In genomic region chr2:180711527-180711926, GRCm38 (mm10) we compare ENCODE assay signal across 10 mouse cellular contexts. TPM values are rescaled to one million over a fixed set of nuclear protein-coding genes. Genes with fewer than 3 reads are reported as not detected.
DNase-seq lines count a peak whose midpoint lies in the region; ATAC-seq and TF ChIP-seq lines count a peak whose summit lies in the region.
"Had no signal": no experiment of that assay in that cellular context is flagged by ENCODE, and none has a peak within 500 bp of the region (broad histone marks: within the 10 kb centered on the region; RNA-seq: fewer than 3 reads in every experiment).

No protein-coding gene starts in this region.

- TF ChIP-seq CTCF in forebrain, postnatal 0 days (IDR thresholded peaks at IDR 0.05; ENCODE audit: low read depth), result no peak
- no peak for TF ChIP-seq CTCF in liver, postnatal 0 days (IDR thresholded peaks at IDR 0.05; ENCODE audit: low read depth)

- peak overlapping the region; percentile 99 for H3K9ac ChIP-seq in heart, embryonic 14.5 days (ENCODE audit: low read length)
- peak overlapping the region; percentile 99; the same call in 1 of the 2 replicates for H3K9ac ChIP-seq in ES-E14 (ENCODE audit: insufficient read depth, low read depth, low read length, poor library complexity, severe bottlenecking)
- H3K9ac ChIP-seq in forebrain, postnatal 0 days, result 0 out of 2 replicates have a peak overlapping the region, but pooled peaks have one; percentile 95
- peak overlapping the region; percentile 100 for H3K9ac ChIP-seq in liver, postnatal 0 days (replicated peaks)

- WGBS in heart, embryonic 14.5 days, result 66% methylated on average over 4 of the region's 4 CpGs
- WGBS in forebrain, postnatal 0 days, result 61% methylated on average over 4 of the region's 4 CpGs
- 59% methylated on average over 4 of the region's 4 CpGs for WGBS in liver, postnatal 0 days (ENCODE audit: insufficient replicate concordance)

- no peak overlapping the region for H3K27ac ChIP-seq in heart, embryonic 14.5 days (replicated peaks in 1 of 2; ENCODE audit: control insufficient read depth in 1 of 2, insufficient read depth in 1 of 2, low read depth in 2 of 2, low read length in 2 of 2)
- peak overlapping the region; percentile 97 for H3K27ac ChIP-seq in ES-E14 (ENCODE audit: insufficient read depth, low read depth, low read length, poor library complexity, severe bottlenecking)
- no peak overlapping the region for H3K27ac ChIP-seq in forebrain, postnatal 0 days (ENCODE audit: low read depth, low read length)
- H3K27ac ChIP-seq in liver, postnatal 0 days (ENCODE audit: low read depth), result peak overlapping the region; percentile 100

- no peaks in the 10 kb centered on the region for H3K9me3 ChIP-seq in heart, embryonic 14.5 days (ENCODE audit: control insufficient read depth, low read length)
- H3K9me3 ChIP-seq in ES-E14 (ENCODE audit: control insufficient read depth, insufficient read depth, low read depth, low read length), result no peaks in the 10 kb centered on the region
- H3K9me3 ChIP-seq in forebrain, postnatal 0 days (ENCODE audit: low read length), result no peaks in the 10 kb centered on the region
- no peaks in the 10 kb centered on the region for H3K9me3 ChIP-seq in liver, postnatal 0 days (ENCODE audit: low read length)

- H3K4me2 ChIP-seq in heart, embryonic 14.5 days (ENCODE audit: low read length), result peak overlapping the region; percentile 89
- H3K4me2 ChIP-seq in forebrain, postnatal 0 days (ENCODE audit: low read depth), result peak overlapping the region; percentile 75; the same call in 1 of the 2 replicates
- H3K4me2 ChIP-seq in liver, postnatal 0 days (ENCODE audit: low read depth, low read length), result peak overlapping the region; percentile 80

- TF ChIP-seq EP300 in liver, postnatal 0 days (IDR thresholded peaks at IDR 0.05; ENCODE audit: low read depth), result no peak

- H3K4me3 ChIP-seq in heart, embryonic 14.5 days (ENCODE audit: control insufficient read depth in 1 of 2, insufficient read depth in 1 of 2, low read depth in 1 of 2, low read length in 2 of 2), result peak overlapping the region in 1 of 2 experiments; percentile 100; a peak in 1 of 4 replicates
- peak overlapping the region; percentile 84 to 90 for H3K4me3 ChIP-seq in ES-E14 (ENCODE audit: insufficient read depth in 1 of 2, low read depth in 1 of 2, low read length in 2 of 2, poor library complexity in 1 of 2, severe bottlenecking in 1 of 2)
- H3K4me3 ChIP-seq in forebrain, postnatal 0 days (ENCODE audit: low read depth, low read length), result no peak overlapping the region; the same call in 1 of the 2 replicates
- H3K4me3 ChIP-seq in liver, postnatal 0 days (ENCODE audit: low read depth, low read length), result peak overlapping the region; percentile 100

- peaks cover 30% of the 10 kb centered on the region for H3K36me3 ChIP-seq in heart, embryonic 14.5 days (ENCODE audit: control insufficient read depth, insufficient read depth, low read length)
- peaks cover 25% of the 10 kb centered on the region for H3K36me3 ChIP-seq in ES-E14 (ENCODE audit: control insufficient read depth, insufficient read depth, low read length, poor library complexity, severe bottlenecking)
- H3K36me3 ChIP-seq in forebrain, postnatal 0 days (ENCODE audit: insufficient read depth), result peaks cover 19% of the 10 kb centered on the region
- H3K36me3 ChIP-seq in liver, postnatal 0 days (replicated peaks; ENCODE audit: insufficient read depth, low read length), result peaks cover 28% of the 10 kb centered on the region

- in situ Hi-C loops in ES-E14 (cut with MboI; ENCODE audit: low sequenced_read_pairs in 2 of 2, unreplicated experiment in 2 of 2), result no loop called here

- no peak for DNase-seq in heart, postnatal 25 days (ENCODE audit: low spot score)
- no peak for DNase-seq in ES-E14 (ENCODE audit: low read depth, low spot score)
- no peak for DNase-seq in forebrain, postnatal 0 days
- DNase-seq in liver, postnatal 0 days, result peak; percentile 11
- DNase-seq in right cerebral cortex, postnatal 14 days, result no peak
- no peak for DNase-seq in layer of hippocampus, adult 18-20 months (ENCODE audit: low spot score in 2 of 2)
- no peak for DNase-seq in gastrocnemius, postnatal 4 days (ENCODE audit: low spot score in 2 of 2)
- DNase-seq: cerebellum, adult 9-11 months; kidney, postnatal 14 days had no signal

- ATAC-seq in heart, embryonic 14.5 days (ENCODE audit: insufficient number of reproducible peaks, insufficient read depth, low FRiP score, low read depth), result no peak
- no peak for ATAC-seq in forebrain, postnatal 0 days
- no peak for ATAC-seq in liver, postnatal 0 days

- H3K4me1 ChIP-seq in heart, embryonic 14.5 days (ENCODE audit: control insufficient read depth in 2 of 2, insufficient read depth in 2 of 2, low read length in 2 of 2), result peaks cover 5 to 20% of the 10 kb centered on the region in 2 experiments
- H3K4me1 ChIP-seq in ES-E14 (ENCODE audit: control insufficient read depth in 2 of 2, insufficient read depth in 2 of 2, low read length in 2 of 2, poor library complexity in 1 of 2), result peaks cover 5 to 7% of the 10 kb centered on the region in 2 experiments
- peaks cover 16% of the 10 kb centered on the region for H3K4me1 ChIP-seq in forebrain, postnatal 0 days (ENCODE audit: insufficient read depth)
- peaks cover 32% of the 10 kb centered on the region for H3K4me1 ChIP-seq in liver, postnatal 0 days (ENCODE audit: insufficient read depth)

- H3K27me3 ChIP-seq in heart, embryonic 14.5 days (ENCODE audit: control insufficient read depth, insufficient read depth, low read length), result no peaks in the 10 kb centered on the region
- no peaks in the 10 kb centered on the region for H3K27me3 ChIP-seq in forebrain, postnatal 0 days (ENCODE audit: insufficient read depth, low read length)
- no peaks in the 10 kb centered on the region for H3K27me3 ChIP-seq in liver, postnatal 0 days (ENCODE audit: insufficient read depth, low read length)

- intact Hi-C loops in heart, postnatal 25 days (cut with DNase I), result loop anchor here (5.0 to 10.0 kb wide), 2 partner anchors 34 to 1123 kb away; partner anchors contain the start of gene Pcmtd2

TF ChIP-seq in ES-E14, 5 proteins besides CTCF, POLR2A, EP300 and RAD21:
- no peak for TF ChIP-seq ZC3H11A (IDR thresholded peaks at IDR 0.05; ENCODE audit: borderline replicate concordance, low read depth, low read length)
- TF ChIP-seq MAFK (IDR thresholded peaks at IDR 0.05; ENCODE audit: insufficient read depth, low read depth, low read length), result no peak
- TF ChIP-seq ZNF384 (IDR thresholded peaks at IDR 0.05; ENCODE audit: low read depth, low read length), result no peak
- no peak for TF ChIP-seq HCFC1 (IDR thresholded peaks at IDR 0.05; ENCODE audit: borderline replicate concordance, insufficient read depth, low read length)
- TF ChIP-seq CHD2 (IDR thresholded peaks at IDR 0.05; ENCODE audit: low read depth, low read length), result no peak
TF ChIP-seq in ES-E14: peak in this region for 0.

RNA-seq across cellular contexts. Expression of gene Gid8, which starts 1.6 kb away (rescaled TPM):
- 49.0 and 50.5 TPM in 2 replicates for polyA plus RNA-seq in heart, embryonic 14.5 days (2014; fragmentation: Nextera tagmentation; extraction: Ambion mirVana)
- 10 to 100 TPM; 62.9 to 64.3 TPM for total RNA-seq in heart, postnatal 25 days (2021)
- 57.8 and 64.7 TPM in 2 replicates for total RNA-seq in ES-E14 (2012; rRNA removed)
- 49.8 and 69.9 TPM in 2 replicates for total RNA-seq in forebrain, postnatal 0 days (2014; rRNA removed)
- 43.6 and 50.6 TPM in 2 replicates for polyA plus RNA-seq in forebrain, postnatal 0 days (2015; fragmentation: Nextera tagmentation; extraction: Ambion mirVana)
- 68.2 and 71.3 TPM in 2 replicates for polyA plus RNA-seq in liver, postnatal 0 days (2015; fragmentation: Nextera tagmentation; extraction: Ambion mirVana)
- 10 to 100 TPM; 58.6 to 61.5 TPM for total RNA-seq in layer of hippocampus, adult 18-20 months (2021)
- 10 to 100 TPM; 55.3 to 63.3 TPM for total RNA-seq in gastrocnemius, postnatal 4 days (2021)

RNA-seq across cellular contexts. Expression of gene Dido1, which starts 1.7 kb away (rescaled TPM):
- 16.4 and 18.9 TPM in 2 replicates for polyA plus RNA-seq in heart, embryonic 14.5 days (2014; fragmentation: Nextera tagmentation; extraction: Ambion mirVana)
- total RNA-seq in heart, postnatal 25 days (2021), result 10 to 100 TPM; 27.2 to 31.4 TPM
- total RNA-seq in ES-E14 (2012; rRNA removed), result 84.7 and 90.6 TPM in 2 replicates
- 41.2 and 50.2 TPM in 2 replicates for total RNA-seq in forebrain, postnatal 0 days (2014; rRNA removed)
- 12.2 and 17.6 TPM in 2 replicates for polyA plus RNA-seq in forebrain, postnatal 0 days (2015; fragmentation: Nextera tagmentation; extraction: Ambion mirVana)
- polyA plus RNA-seq in liver, postnatal 0 days (2015; fragmentation: Nextera tagmentation; extraction: Ambion mirVana), result 6.5 and 8.7 TPM in 2 replicates
- total RNA-seq in layer of hippocampus, adult 18-20 months (2021), result 10 to 100 TPM; 53.2 to 54.6 TPM
- total RNA-seq in gastrocnemius, postnatal 4 days (2021), result 10 to 100 TPM; 37.9 to 41.3 TPM

RNA-seq across cellular contexts. Expression of gene Slc17a9, which starts 13.5 kb away (rescaled TPM):
- polyA plus RNA-seq in heart, embryonic 14.5 days (2014; fragmentation: Nextera tagmentation; extraction: Ambion mirVana), result 0.43 and 0.55 TPM in 2 replicates
- under 1 TPM in 1 of 2 experiments, not detected in 1; 0.39 TPM for total RNA-seq in heart, postnatal 25 days (2021)
- 12.0 and 28.1 TPM in 2 replicates for total RNA-seq in ES-E14 (2012; rRNA removed)
- total RNA-seq in forebrain, postnatal 0 days (2014; rRNA removed), result 0.10 and 0.38 TPM in 2 replicates
- polyA plus RNA-seq in forebrain, postnatal 0 days (2015; fragmentation: Nextera tagmentation; extraction: Ambion mirVana), result 0.10 and 0.19 TPM in 2 replicates
- 5.2 and 6.0 TPM in 2 replicates for polyA plus RNA-seq in liver, postnatal 0 days (2015; fragmentation: Nextera tagmentation; extraction: Ambion mirVana)
- total RNA-seq in layer of hippocampus, adult 18-20 months (2021), result under 1 TPM; 0.27 to 0.48 TPM
- under 1 TPM; 0.73 to 0.93 TPM for total RNA-seq in gastrocnemius, postnatal 4 days (2021)

Comparison
In these comparisons a context has a peak if more than half of its experiments do, and no peak if none do; other contexts are left out.
1. H3K27ac ChIP-seq: peak in ES-E14 (single experiment) and liver, postnatal 0 days (single experiment); none in heart, embryonic 14.5 days (0 of 2) and forebrain, postnatal 0 days (single experiment).
2. Peak in every context shown above with its lines, with median percentiles within 50 percentile points of each other: H3K4me2 ChIP-seq and H3K9ac ChIP-seq.